Mouse (Mus musculus) lung, adult 2 months (tissue): ENCODE data around the gene Gm10409. TPM values are rescaled to one million over a fixed set of nuclear protein-coding genes. Genes with fewer than 3 reads are reported as not detected.
"Not testable (repeated sequence)": the region's sequence is repeated elsewhere in the genome, so short reads cannot be mapped to it uniquely, and the experiment has no call there.

Experiments used
- DNase-seq: peaks from one replicate; pipeline ENCODE4 v3.0.0; 2022
- H3K4me1 ChIP-seq: fragments of 200-500 bp; 2 replicates; pipeline ENCODE4 v1.6.1; 2011; ENCODE audit warnings: low read length; ENCODE audit not compliant: control insufficient read depth, insufficient read depth
- H3K4me3 ChIP-seq: fragments of 200-500 bp; replicated peaks from 2 replicates; pipeline ENCODE3; 2011; ENCODE audit warnings: low read depth, mild to moderate bottlenecking, control low read depth, low read length; ENCODE audit errors: extremely low read depth
- WGBS: fragments of 180-500 bp; shearing (Covaris S2); methylation state at CpG from one replicate; pipeline ENCODE4 v1.1.7; 2018; 5-methylcytosine and 5-hydroxymethylcytosine counted together
- polyA plus RNA-seq: library from polyadenylated mRNA; depleted of rRNA; stranded (reverse); fragments of >200 nt; gene quantifications from 2 replicates; pipeline ENCODE4 v1.2.3, GENCODE M21; 2012; rRNA removed

Gene Gm10409
- polyA plus RNA-seq = not detected in 2 replicates

DNA sequence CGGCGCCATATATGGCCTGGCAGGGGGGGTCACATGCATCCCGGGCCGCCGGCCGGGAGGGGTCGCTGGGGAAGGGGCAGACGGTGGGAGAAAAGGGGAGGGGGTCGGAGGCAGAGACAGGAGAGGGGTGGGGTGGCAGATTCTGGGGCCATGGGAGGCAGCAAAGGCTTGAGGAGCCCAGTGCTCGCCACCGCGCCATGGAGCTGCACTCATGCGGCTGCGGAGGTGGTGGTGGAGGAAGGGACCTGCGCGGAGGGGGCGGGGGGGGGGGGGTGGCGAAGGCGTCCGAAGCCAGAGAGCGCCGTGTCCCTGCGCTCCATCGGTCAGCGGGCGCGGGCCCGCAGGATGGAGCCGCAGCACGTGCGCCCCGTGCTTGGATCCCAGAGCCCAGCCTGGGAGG, at the start of gene Gm10409:
Gm10409 (plus strand) TSS at position 301 of the 400 bp plus-strand sequence.
- DNase-seq, H3K4me3 ChIP-seq, H3K4me1 ChIP-seq: not testable (repeated sequence)
- WGBS = no CpG with 5 or more reads among the region's 32 CpGs

GRCm38 (mm10) chr14:3394793-3395192, 17.6 kb upstream of the Gm10409 start, which contains the start of gene Gm10413:
Gm10413 (plus strand) TSS chr14:3395093.
- no CpG with 5 or more reads among the region's 2 CpGs for WGBS
- not testable (repeated sequence) for DNase-seq, H3K4me3 ChIP-seq, H3K4me1 ChIP-seq

GRCm38 (mm10) chr14:3427803-3428202, 15.4 kb downstream of the Gm10409 start, which contains the start of gene Gm3005:
Gm3005 (plus strand) TSS chr14:3428103.
- no CpG with 5 or more reads among the region's 2 CpGs for WGBS
- not testable (repeated sequence) for DNase-seq, H3K4me1 ChIP-seq, H3K4me3 ChIP-seq

DNA sequence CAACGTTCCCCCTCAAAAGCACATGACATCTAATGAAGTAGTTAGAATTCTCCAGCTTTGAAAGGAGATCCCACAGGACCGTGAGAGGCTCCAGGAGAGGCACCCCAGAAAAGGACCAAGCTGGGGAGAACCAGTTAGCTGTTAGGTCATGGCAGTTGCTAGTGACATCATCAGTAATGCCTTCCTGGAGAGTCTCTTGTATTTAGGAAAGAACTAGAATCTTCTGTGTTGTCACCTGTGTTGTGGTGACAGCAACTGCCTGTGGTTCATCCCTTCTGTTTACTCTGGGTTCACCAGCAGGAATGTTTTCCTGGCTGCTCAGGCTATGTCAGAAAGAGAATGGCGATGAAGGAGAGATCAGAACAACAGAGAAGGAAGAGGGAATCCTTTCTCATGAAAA, 36.7 kb downstream of the Gm10409 start, which contains the start of gene Gm10408:
Gm10408 (plus strand) TSS at position 301 of the 400 bp plus-strand sequence.
- H3K4me3 ChIP-seq, H3K4me1 ChIP-seq, DNase-seq: not testable (repeated sequence)
- no CpG with 5 or more reads among the region's 3 CpGs for WGBS

Other genes starting within 250 kb of the Gm10409 start
- not detected in 2 replicates for gene Gm5795, start 224.4 kb upstream of the Gm10409 start, polyA plus RNA-seq
- gene D830030K20Rik, start 204.1 kb upstream of the Gm10409 start, polyA plus RNA-seq = 0.09 and 0.10 TPM in 2 replicates
- not detected in 2 replicates for gene Gm2956, start 80.0 kb upstream of the Gm10409 start, polyA plus RNA-seq
- not detected in 2 replicates for gene Gm10413, start 17.5 kb upstream of the Gm10409 start, polyA plus RNA-seq
- gene Gm3005, start 15.5 kb downstream of the Gm10409 start, polyA plus RNA-seq = not detected in 2 replicates
- not detected in 2 replicates for gene Gm10408, start 36.8 kb downstream of the Gm10409 start, polyA plus RNA-seq
- not detected in 2 replicates for gene Gm3012, start 221.9 kb downstream of the Gm10409 start, polyA plus RNA-seq
- gene Gm3020, start 239.4 kb downstream of the Gm10409 start, polyA plus RNA-seq = not detected in 2 replicates